Mouse (Mus musculus) forebrain, embryonic 13.5 days (tissue): ENCODE data around the gene Rhob. TPM values are rescaled to one million over a fixed set of nuclear protein-coding genes. Genes with fewer than 3 reads are reported as not detected.
"Not testable (repeated sequence)": the region's sequence is repeated elsewhere in the genome, so short reads cannot be mapped to it uniquely, and the experiment has no call there.

Experiments used
- ATAC-seq: fragments of 200-750 bp; cut with Nextera tagmentation; 2 replicates; pipeline ENCODE4 v1.8.0; 2017
- H3K27ac ChIP-seq: fragments of 300-500 bp; sonication (generic); 2 replicates; pipeline ENCODE4 v1.5.1; 2015; ENCODE audit warnings: inconsistent platforms, mild to moderate bottlenecking, moderate library complexity
- H3K27me3 ChIP-seq: fragments of 300-500 bp; sonication (generic); 2 replicates; pipeline ENCODE4 v1.6.1; 2015; ENCODE audit warnings: mild to moderate bottlenecking, inconsistent platforms
- H3K36me3 ChIP-seq: fragments of 300-500 bp; sonication (generic); 2 replicates; pipeline ENCODE4 v1.6.1; 2015; ENCODE audit warnings: mild to moderate bottlenecking, inconsistent platforms; ENCODE audit not compliant: poor library complexity, severe bottlenecking
- H3K4me1 ChIP-seq: fragments of 300-500 bp; sonication (generic); 2 replicates; pipeline ENCODE4 v1.6.1; 2015; ENCODE audit warnings: inconsistent platforms
- H3K4me2 ChIP-seq: fragments of 300-500 bp; sonication (generic); 2 replicates; pipeline ENCODE4 v1.6.1; 2015; ENCODE audit warnings: inconsistent platforms, mild to moderate bottlenecking, moderate library complexity
- H3K4me3 ChIP-seq: fragments of 300-500 bp; sonication (generic); 2 replicates; pipeline ENCODE4 v1.5.1; 2015; ENCODE audit warnings: mild to moderate bottlenecking, inconsistent platforms
- H3K9ac ChIP-seq: fragments of 300-500 bp; sonication (generic); 2 replicates; pipeline ENCODE4 v1.6.1; 2015; ENCODE audit warnings: mild to moderate bottlenecking, inconsistent platforms
- H3K9me3 ChIP-seq: fragments of 300-500 bp; sonication (generic); replicated peaks from 2 replicates; pipeline ENCODE4 v1.6.1; 2016; ENCODE audit warnings: inconsistent platforms
- WGBS: fragments of 180-500 bp; shearing (Covaris S2); methylation state at CpG from one replicate; pipeline ENCODE4 v1.1.7; 2015; 5-methylcytosine and 5-hydroxymethylcytosine counted together
- polyA plus RNA-seq: library from polyadenylated mRNA; unstranded; fragments of >200 nt; fragmentation: Nextera tagmentation; extraction: Ambion mirVana; gene quantifications from 2 replicates; pipeline ENCODE4 v1.2.1, GENCODE M21; 2015

The Rhob gene
- polyA plus RNA-seq, 1 experiment from 2014 or later: 40.4 TPM

DNA sequence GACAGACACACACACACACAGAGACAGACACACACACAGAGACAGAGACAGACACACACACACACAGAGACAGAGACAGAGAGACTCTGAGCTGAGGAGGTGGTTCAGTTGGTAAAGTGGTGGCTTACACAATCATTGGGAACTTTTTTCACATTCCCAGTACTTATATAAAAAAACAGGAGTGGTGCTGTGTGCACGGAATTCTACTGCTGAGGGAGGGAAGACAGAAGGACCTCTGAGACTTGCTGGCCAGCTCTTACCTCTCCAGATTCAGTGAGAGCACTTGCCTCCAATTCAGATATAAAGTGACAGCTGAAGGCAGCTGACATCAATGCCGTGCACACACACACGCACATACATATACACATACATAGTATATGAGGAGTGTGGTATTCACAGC, 34.1 kb downstream of the Rhob start:
- Histone ChIP-seq H3K27me3 (no peaks in the 10 kb centered on the region), H3K27ac (no peak overlapping the region), H3K36me3 (no peaks in the 10 kb centered on the region), H3K4me3 (no peak overlapping the region), H3K9ac (no peak overlapping the region), H3K4me2 (no peak overlapping the region), H3K9me3 (no peaks in the 10 kb centered on the region), H3K4me1 (no peaks in the 10 kb centered on the region)
- 89% methylated on average over 3 of the region's 3 CpGs for WGBS
- ATAC-seq: no peak

DNA sequence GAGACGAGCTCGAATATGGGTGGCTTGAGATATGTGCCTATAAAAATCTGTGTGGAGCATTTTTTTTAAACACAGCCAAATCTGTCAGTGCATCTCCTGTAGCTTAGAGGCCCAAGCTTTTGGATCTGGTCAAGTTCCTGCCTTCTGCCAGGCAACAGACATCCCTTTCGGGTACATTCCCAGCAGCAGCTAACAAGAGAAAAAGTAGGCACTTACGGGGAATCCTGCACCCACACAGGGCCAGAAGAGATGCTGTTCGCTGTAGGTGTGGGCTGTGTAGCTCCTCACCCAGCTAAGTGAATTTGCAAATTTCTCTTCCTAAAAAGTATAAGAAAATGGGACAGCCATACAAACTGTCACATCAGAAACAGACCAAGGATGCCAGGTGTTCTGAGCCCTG, 34.8 kb downstream of the Rhob start:
- Histone ChIP-seq H3K27me3 (no peaks in the 10 kb centered on the region), H3K27ac (no peak overlapping the region), H3K4me3 (no peak overlapping the region), H3K36me3 (no peaks in the 10 kb centered on the region), H3K9ac (no peak overlapping the region), H3K4me1 (no peaks in the 10 kb centered on the region), H3K9me3 (no peaks in the 10 kb centered on the region), H3K4me2 (no peak overlapping the region)
- 89% methylated on average over 5 of the region's 5 CpGs for WGBS
- ATAC-seq: no peak

DNA sequence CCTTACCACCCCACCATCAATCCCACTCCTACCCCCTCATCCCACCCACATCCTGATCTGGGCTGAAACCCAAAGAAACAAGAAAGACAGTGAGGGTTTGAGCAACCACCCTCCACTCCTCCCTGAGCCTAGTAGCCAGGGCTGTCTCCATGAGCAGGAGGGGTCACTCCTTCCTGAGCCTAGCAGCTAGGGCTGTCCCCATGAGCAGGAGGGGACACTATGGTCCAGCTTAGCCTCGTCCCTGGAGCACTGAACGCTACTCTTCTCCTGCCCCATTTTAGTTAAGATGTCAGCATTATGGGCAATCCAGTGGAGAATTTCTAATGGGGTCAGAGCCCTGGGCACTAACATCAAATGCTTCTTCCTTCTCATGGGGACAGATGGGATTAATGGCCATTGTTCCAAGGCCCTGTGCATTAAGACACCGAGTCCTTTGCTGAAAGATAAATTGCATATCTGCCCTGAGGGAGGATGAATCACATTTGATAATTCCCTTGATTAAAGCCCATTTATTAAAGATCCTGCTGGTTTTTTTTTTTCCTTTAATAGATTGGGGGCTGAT, 36.1 kb downstream of the Rhob start:
- H3K27ac ChIP-seq: no peak overlapping the region
- no peak overlapping the region for H3K9ac ChIP-seq
- WGBS: 41% methylated on average over 3 of the region's 3 CpGs
- H3K4me3 ChIP-seq: no peak overlapping the region
- H3K4me2 ChIP-seq: no peak overlapping the region
- H3K4me1 ChIP-seq: no peaks in the 10 kb centered on the region
- ATAC-seq: no peak
- no peaks in the 10 kb centered on the region for H3K9me3 ChIP-seq
- H3K27me3 ChIP-seq: no peaks in the 10 kb centered on the region
- H3K36me3 ChIP-seq: no peaks in the 10 kb centered on the region

DNA sequence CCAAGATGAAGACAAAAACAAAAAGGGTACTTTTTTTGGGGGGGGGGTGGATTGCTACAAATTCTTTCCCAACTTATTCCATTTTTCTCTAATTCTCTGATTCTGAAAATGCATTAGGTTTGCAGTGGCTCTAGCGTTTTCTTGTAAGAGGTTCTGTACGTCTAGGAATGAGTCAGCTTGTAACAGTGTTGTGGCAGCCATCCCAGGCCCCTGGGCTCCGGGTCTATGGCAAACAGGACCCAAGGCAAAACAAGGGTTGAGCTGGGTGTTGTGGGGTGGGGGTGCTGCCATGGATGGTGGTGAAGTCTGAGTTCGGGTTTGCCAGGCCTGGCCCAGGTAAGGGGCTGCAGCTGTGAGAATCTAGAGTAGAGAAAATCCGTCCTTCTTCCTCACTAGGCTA, 37.3 kb downstream of the Rhob start:
- Histone ChIP-seq H3K9me3 (no peaks in the 10 kb centered on the region), H3K27ac (no peak overlapping the region), H3K4me3 (no peak overlapping the region), H3K36me3 (no peaks in the 10 kb centered on the region), H3K9ac (no peak overlapping the region), H3K27me3 (no peaks in the 10 kb centered on the region), H3K4me2 (no peak overlapping the region), H3K4me1 (no peaks in the 10 kb centered on the region)
- 88% methylated on average over 5 of the region's 5 CpGs for whole genome bisulfite sequencing
- ATAC-seq: no peak

DNA sequence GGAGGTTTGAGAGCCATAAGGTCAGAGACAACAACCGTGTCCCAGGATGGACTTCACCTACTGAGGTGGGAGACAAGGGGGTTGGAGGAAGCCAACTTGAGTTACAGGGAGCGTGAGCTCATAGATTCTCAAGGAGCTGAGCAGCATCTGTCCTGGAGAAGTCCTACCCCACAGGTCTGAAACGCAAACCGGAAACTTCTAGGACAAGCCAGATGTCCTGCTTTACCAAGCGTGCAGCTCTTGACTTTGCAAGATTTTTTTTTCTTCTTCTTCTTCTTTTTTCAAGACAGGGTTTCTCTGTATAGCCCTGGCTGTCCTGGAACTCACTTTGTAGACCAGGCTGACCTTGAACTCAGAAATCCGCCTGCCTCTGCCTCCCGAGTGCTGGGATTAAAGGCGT, 38.2 kb downstream of the Rhob start:
- not testable (repeated sequence) for H3K4me1 ChIP-seq, H3K9me3 ChIP-seq, ATAC-seq, H3K4me2 ChIP-seq, H3K27me3 ChIP-seq, H3K4me3 ChIP-seq, H3K36me3 ChIP-seq, H3K9ac ChIP-seq, H3K27ac ChIP-seq
- 93% methylated on average over 8 of the region's 8 CpGs for WGBS

DNA sequence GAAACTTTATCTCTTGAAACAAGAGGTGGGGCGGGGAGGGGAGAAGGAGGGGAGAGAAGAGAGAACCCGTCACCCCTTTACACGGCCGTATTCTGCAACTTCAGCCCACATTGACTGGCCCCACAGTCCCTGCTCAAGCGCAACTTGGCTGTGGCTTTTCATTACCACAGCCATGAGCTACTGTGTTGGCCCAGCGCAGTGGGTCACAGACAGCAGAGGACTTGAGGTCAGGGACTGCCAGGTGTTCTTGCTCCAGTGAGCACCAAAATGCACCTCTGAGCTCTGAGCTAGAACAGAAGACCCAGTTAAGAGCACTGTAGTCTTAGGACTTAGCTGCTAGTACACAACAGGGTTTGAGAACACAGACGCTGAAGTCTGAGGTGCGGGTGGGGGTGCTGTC, 41.4 kb downstream of the Rhob start:
- 83% methylated on average over 8 of the region's 8 CpGs for WGBS
- H3K9ac ChIP-seq: no peak overlapping the region
- ATAC-seq: no peak

DNA sequence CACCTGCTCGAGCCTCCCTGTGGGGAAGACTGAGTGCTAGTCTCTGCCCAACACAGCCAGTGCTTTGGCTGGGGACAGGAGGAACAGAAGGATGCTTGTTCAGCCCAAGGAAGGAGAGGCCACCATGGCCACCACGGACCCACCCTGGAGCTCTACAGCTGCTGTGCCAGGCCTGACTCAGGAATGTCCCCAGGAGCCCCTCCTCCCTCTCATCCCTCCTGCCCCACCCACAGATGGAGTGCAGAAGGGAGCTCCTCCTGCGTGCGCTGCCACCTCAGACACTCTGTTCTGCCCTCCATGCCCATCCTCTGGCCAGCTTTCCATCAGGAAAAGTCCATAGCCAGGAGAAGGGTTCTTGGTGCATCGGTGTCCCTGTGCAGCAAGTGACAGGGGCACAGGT, 42.8 kb downstream of the Rhob start:
- WGBS: 81% methylated on average over 5 of the region's 5 CpGs
- Histone ChIP-seq H3K9ac (no peak overlapping the region), H3K4me1 (peaks cover 4% of the 10 kb centered on the region; the same call in 1 of the 2 replicates), H3K4me2 (no peak overlapping the region), H3K4me3 (no peak overlapping the region), H3K9me3 (no peaks in the 10 kb centered on the region), H3K27me3 (no peaks in the 10 kb centered on the region), H3K27ac (no peak overlapping the region), H3K36me3 (no peaks in the 10 kb centered on the region)
- ATAC-seq: no peak

More for the DNA sequence above, 41.4 kb downstream of the Rhob start:
- H3K4me2 ChIP-seq: no peak overlapping the region
- H3K4me3 ChIP-seq: no peak overlapping the region
- no peak overlapping the region for H3K27ac ChIP-seq
- no peaks in the 10 kb centered on the region for H3K4me1 ChIP-seq
- no peaks in the 10 kb centered on the region for H3K9me3 ChIP-seq
- H3K36me3 ChIP-seq: no peaks in the 10 kb centered on the region
- H3K27me3 ChIP-seq: no peaks in the 10 kb centered on the region

DNA sequence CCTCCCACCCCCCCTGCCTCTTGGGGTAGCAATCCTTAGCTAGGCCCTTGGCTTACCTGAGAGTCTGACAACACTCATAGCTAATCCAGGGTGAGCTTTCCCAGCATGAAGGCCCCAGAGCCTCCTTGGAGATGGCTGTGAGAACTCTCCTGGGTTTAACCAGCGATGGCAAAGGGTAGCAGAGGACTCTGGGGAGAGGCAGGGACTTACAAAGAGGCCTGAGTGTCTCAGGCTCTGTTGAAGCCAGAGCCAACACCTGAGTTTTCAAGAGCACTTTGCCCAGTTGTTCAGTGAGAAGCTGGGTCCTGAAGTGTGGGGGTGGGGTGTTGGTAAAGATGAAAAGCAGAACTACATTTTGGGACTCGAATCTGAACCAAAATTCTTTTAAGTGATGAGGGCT, 44.8 kb downstream of the Rhob start:
- ATAC-seq: no peak

DNA sequence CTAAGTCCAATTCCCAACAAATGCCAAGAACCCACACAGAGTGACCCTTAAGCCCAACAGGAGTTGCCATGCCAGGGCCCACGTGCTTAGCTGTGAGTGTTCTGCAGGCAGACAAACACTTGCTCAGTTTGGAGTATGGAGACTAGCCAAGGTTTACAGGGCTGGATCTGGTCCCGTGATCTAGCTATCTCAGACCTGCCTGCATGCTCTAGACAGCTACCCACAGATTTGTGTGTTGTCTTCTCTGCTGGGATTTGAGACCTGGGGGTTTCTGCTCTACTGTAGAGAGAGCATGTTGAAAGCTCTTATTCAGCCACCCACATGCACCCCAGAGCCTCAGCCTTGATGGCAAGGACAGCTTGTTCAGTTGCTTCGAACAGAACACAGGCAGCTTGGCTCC, 45.3 kb downstream of the Rhob start:
- 62% methylated on average over 3 of the region's 3 CpGs for WGBS

More for the DNA sequence above, 44.8 kb downstream of the Rhob start:
- no peak overlapping the region for H3K27ac ChIP-seq
- H3K9ac ChIP-seq: no peak overlapping the region
- no peaks in the 10 kb centered on the region for H3K27me3 ChIP-seq
- H3K36me3 ChIP-seq: no peaks in the 10 kb centered on the region
- H3K4me2 ChIP-seq: no peak overlapping the region
- H3K4me1 ChIP-seq: peaks cover 7% of the 10 kb centered on the region; the same call in 1 of the 2 replicates
- 56% methylated on average over 2 of the region's 2 CpGs for WGBS
- no peak overlapping the region for H3K4me3 ChIP-seq
- H3K9me3 ChIP-seq: no peaks in the 10 kb centered on the region

DNA sequence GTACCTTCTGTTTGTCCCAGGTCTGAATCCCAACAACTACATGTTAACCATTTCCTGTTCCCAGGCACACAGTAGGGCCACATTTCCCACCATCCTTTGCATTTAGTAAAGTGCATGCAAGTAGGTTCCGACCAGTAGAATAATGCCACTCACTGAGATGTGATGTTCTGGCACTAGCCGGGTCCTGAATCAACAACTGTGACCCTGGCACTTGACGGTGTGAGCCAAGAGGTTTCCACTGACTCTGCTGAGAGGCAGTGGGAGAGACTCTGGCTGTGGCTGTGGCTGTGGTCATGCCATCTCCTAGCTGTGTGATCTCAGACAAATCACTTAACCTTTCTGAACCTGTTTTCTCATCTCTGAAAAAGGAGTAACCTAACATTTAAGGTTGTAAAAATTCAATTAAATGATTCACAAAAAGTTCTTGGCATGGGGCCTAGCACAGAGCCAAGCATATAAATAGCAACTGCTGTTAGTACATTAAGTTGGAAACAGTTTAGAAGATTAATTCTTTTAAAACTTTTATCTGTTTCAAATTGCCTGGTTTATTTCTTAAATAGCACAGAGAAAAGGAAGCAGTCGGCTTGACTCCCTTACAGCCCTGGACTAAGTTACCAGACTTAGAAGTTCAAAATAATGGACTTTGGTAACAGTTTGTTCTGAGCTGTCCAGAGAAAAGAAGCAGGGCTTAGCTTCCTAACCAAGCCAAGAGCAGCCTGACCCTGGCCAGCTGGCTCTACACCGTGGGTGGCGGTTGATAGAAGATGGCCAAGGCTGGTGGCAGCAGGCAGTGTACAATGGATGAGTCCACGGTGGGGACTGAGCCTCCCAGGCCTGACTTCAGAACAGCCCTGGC, 46.8 kb downstream of the Rhob start:
- no peak overlapping the region for H3K27ac ChIP-seq
- no peak overlapping the region for H3K9ac ChIP-seq
- 77% methylated on average over 7 of the region's 7 CpGs for WGBS
- peaks cover 7% of the 10 kb centered on the region; the same call in 1 of the 2 replicates for H3K4me1 ChIP-seq
- ATAC-seq: no peak
- no peaks in the 10 kb centered on the region for H3K27me3 ChIP-seq
- H3K4me3 ChIP-seq: no peak overlapping the region
- no peak overlapping the region for H3K4me2 ChIP-seq
- H3K36me3 ChIP-seq: no peaks in the 10 kb centered on the region
- no peaks in the 10 kb centered on the region for H3K9me3 ChIP-seq

More for the DNA sequence above, 45.3 kb downstream of the Rhob start:
- H3K9me3 ChIP-seq: no peaks in the 10 kb centered on the region
- H3K4me3 ChIP-seq: no peak overlapping the region
- H3K36me3 ChIP-seq: no peaks in the 10 kb centered on the region
- peaks cover 7% of the 10 kb centered on the region; the same call in 1 of the 2 replicates for H3K4me1 ChIP-seq
- no peak overlapping the region for H3K4me2 ChIP-seq
- ATAC-seq: no peak
- no peak overlapping the region for H3K27ac ChIP-seq
- no peaks in the 10 kb centered on the region for H3K27me3 ChIP-seq
- no peak overlapping the region for H3K9ac ChIP-seq

DNA sequence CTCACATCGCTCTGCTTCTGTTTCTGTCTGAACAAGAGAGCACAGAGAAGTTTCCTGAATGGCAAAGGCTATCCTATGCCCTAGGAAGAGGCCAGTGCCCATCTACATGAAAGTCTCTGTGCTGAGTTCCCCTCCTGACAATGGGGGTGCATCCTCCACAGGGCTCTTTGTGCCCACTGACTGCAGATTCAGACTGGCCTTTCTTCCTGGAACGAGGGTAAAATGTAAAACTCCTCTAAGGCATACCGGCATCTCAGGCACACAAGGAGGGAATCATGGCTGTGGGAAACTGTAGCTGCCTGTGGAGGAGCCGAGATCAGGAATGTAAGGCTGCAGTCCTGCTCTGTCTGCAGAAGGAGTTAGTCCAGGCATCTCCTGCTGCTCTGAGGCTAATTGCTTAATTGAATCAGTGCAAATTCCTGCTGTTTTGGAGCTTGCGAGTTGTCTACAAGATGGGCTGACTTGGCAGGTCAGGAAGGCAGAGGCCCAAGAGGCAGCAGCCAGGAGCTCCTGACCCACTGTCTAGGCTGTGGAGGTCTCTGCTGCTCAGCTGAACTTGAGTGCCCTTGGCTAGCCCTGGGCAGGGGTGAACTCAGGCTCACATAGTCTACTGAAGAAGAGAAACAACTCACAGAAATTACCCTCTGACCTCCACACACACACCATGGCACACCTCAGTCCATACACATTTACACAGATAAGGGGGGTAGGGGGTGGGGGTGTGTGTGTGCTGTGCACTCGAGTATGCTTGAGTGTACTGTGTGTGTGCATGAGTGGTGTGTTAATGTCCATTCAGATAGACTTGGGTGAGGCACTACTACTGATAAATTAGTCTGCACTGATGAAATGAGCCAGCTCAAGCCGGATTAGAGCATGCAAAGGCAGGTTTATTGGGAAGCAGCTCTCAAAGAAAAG, 48.0 kb downstream of the Rhob start:
- WGBS: 22% methylated on average over 7 of the region's 7 CpGs
- Histone ChIP-seq H3K4me1 (peaks cover 7% of the 10 kb centered on the region; the same call in 1 of the 2 replicates), H3K36me3 (no peaks in the 10 kb centered on the region), H3K9ac (no peak overlapping the region), H3K4me2 (no peak overlapping the region), H3K9me3 (no peaks in the 10 kb centered on the region), H3K27ac (no peak overlapping the region), H3K27me3 (no peaks in the 10 kb centered on the region), H3K4me3 (no peak overlapping the region)
- no peak for ATAC-seq

DNA sequence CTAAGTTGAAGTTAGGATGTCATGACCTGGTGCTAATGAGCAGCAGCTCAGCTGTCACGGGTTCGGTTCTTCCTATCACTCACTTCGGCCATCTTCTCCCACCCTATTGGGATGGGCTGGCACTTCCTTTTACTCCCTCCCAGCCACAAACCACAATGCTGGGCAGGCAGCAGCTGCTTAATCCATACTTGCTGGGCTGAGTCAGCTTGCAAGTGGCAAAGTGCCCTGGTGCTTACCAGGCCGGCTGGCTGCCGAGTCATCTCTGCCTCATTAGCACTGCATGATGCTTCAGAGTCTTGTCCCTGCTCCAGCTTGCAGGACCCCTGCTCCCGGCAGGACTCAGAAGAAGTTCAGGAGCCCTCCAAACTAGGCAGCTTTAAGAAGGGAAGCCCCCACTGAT, 49.2 kb downstream of the Rhob start:
- no peaks in the 10 kb centered on the region for H3K27me3 ChIP-seq
- peak; percentile 42; the same call in 1 of the 2 replicates for ATAC-seq
- no peak overlapping the region for H3K9ac ChIP-seq
- H3K4me1 ChIP-seq: peaks cover 7% of the 10 kb centered on the region; the same call in 1 of the 2 replicates
- WGBS: 63% methylated on average over 6 of the region's 6 CpGs
- H3K4me3 ChIP-seq: no peak overlapping the region
- no peak overlapping the region for H3K4me2 ChIP-seq
- no peaks in the 10 kb centered on the region for H3K36me3 ChIP-seq
- H3K27ac ChIP-seq: no peak overlapping the region
- no peaks in the 10 kb centered on the region for H3K9me3 ChIP-seq
